Mouse (Mus musculus) midbrain, embryonic 14.5 days (tissue): ENCODE results near the gene Gm42957. TPM values are rescaled to one million over a fixed set of nuclear protein-coding genes. Genes with fewer than 3 reads are reported as not detected.

ENCODE experiments used
- ATAC-seq: fragments of 200-750 bp; cut with Nextera tagmentation; 2 replicates; pipeline ENCODE4 v1.8.0; 2017; ENCODE audit warnings: moderate number of reproducible peaks, moderate library complexity; ENCODE audit not compliant: low FRiP score, low TSS enrichment
- DNase-seq: peaks from one replicate; pipeline ENCODE4 v3.0.0-alpha.2; 2015
- H3K27ac ChIP-seq: fragments of 300-500 bp; sonication (generic); replicated peaks from 2 replicates; pipeline ENCODE4 v1.5.1; 2014; ENCODE audit warnings: mild to moderate bottlenecking, low read depth, low read length, moderate library complexity
- H3K27me3 ChIP-seq: fragments of 300-500 bp; sonication (generic); 2 replicates; pipeline ENCODE4 v1.6.1; 2014; ENCODE audit warnings: low read length, control low read depth, mixed read lengths; ENCODE audit not compliant: control insufficient read depth, insufficient read depth
- H3K36me3 ChIP-seq: fragments of 300-500 bp; sonication (generic); 2 replicates; pipeline ENCODE4 v1.6.1; 2014; ENCODE audit warnings: low read length, control low read depth; ENCODE audit not compliant: control insufficient read depth, insufficient read depth
- H3K4me1 ChIP-seq: fragments of 300-500 bp; sonication (generic); 2 replicates; pipeline ENCODE4 v1.6.1; 2014; ENCODE audit warnings: mild to moderate bottlenecking, antibody characterized with exemption, low read length, control low read depth; ENCODE audit not compliant: control insufficient read depth, insufficient read depth
- H3K4me2 ChIP-seq: fragments of 300-500 bp; sonication (generic); 2 replicates; pipeline ENCODE4 v1.6.1; 2014; ENCODE audit warnings: mild to moderate bottlenecking, low read length, moderate library complexity
- H3K4me3 ChIP-seq: fragments of 300-500 bp; sonication (generic); replicated peaks from 2 replicates; pipeline ENCODE4 v1.5.1; 2014; ENCODE audit warnings: low read depth, low read length
- H3K9ac ChIP-seq: fragments of 300-500 bp; sonication (generic); replicated peaks from 2 replicates; pipeline ENCODE4 v1.6.1; 2014; ENCODE audit warnings: mild to moderate bottlenecking, low read length, moderate library complexity
- H3K9me3 ChIP-seq: fragments of 300-500 bp; sonication (generic); 2 replicates; pipeline ENCODE4 v1.6.1; 2016; ENCODE audit warnings: low read length, control low read depth, mixed read lengths; ENCODE audit not compliant: control insufficient read depth
- WGBS: fragments of 180-500 bp; shearing (Covaris S2); extraction: QIAGEN DNeasy Blood & Tissue Kit; methylation state at CpG from one replicate; pipeline ENCODE4 v1.1.7; 2014; 5-methylcytosine and 5-hydroxymethylcytosine counted together
- polyA plus RNA-seq: library from polyadenylated mRNA; unstranded; fragments of >200 nt; fragmentation: Nextera tagmentation; extraction: Ambion mirVana; gene quantifications from 2 replicates; pipeline ENCODE4 v1.2.1, GENCODE M21; 2014

Gene Gm42957
- 0.11 TPM in 1 of 2 replicates, not detected in the other for polyA plus RNA-seq

DNA sequence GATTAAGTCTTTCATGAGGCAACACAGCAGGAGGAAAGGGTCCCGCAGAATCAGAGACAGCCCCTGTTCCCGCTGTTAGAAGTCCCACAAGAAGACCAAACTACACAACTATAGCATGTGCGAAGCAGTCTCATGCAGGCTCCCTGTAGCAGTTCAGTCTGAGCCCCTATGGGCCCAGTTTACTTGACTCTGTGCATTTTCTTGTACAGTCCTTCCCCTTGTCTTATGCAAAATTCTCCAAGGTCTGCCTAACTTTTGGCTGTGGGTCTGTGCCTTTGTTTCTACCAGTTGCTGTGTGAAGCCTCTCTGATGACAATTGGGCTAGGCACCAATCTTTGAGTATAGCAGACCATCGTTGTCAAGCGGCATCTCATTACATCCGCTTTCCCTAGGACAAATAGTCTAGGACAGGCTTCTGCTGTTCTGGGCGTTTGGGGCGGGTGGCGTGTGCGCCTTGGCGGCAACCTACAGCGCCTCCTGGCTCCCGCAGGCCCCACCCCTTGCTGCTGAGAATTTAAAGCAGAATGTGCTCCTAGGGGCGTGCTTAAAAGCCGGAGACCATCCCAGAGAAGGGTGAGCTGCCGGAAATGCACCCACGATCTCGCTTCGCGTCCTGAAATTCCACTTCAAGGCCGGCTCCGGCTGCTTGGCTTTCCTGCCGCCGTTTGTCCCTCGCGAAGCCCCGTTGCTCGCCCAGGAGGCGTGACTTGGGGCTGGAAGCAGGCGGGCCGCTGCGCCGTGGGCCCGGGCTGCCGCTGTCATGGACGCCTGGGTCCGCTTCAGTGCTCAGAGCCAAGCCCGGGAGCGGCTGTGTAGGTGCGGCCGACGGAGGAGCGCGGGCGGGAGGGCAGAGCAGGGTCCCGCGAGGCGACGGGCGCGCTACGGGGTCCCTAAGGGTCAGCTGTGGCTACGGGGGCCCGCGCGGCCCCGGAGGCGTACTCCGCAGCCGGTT, at the start of gene Gm42957, which contains the start of gene Pex11b:
Gene Gm42957 (plus strand): TSS at position 547 of the 952 bp plus-strand sequence.
Gene Pex11b (plus strand): TSS at position 449 of the 952 bp plus-strand sequence.
- peak within 1 kb of the TSS; percentile 89 for H3K27ac ChIP-seq
- ATAC-seq (peak; percentile 86), DNase-seq (peak; percentile 88)
- WGBS = 2% methylated on average over 60 of the region's 60 CpGs
- H3K36me3 ChIP-seq = peaks cover 44% of the 10 kb centered on the region
- H3K9ac ChIP-seq = peak within 1 kb of the TSS; percentile 97
- H3K4me2 ChIP-seq = peak within 1 kb of the TSS; percentile 79
- H3K27me3 ChIP-seq = no peaks in the 10 kb centered on the region
- no peaks in the 10 kb centered on the region for H3K9me3 ChIP-seq
- peaks cover 19% of the 10 kb centered on the region for H3K4me1 ChIP-seq
- peak within 1 kb of the TSS; percentile 85 for H3K4me3 ChIP-seq

DNA sequence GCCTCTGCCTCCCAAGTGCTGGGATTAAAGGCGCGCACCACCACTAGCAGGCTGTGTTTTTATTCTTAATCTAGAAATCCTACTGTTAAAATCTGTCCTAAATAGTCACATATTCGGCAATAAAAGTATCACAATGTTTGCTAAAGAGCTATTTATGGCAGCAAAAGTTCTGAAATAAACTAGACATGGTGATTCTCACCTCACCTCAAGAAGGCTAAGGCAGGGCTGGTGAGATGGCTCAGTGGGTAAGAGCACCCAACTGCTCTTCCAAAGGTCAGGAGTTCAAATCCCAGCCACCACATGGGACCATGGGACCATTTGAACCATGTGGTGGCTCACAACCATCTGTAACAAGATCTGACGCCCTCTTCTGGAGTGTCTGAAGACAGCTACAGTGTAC, 44.6 kb upstream of the Gm42957 start:
- Histone ChIP-seq H3K27me3 (no peaks in the 10 kb centered on the region), H3K4me1 (peaks cover 8% of the 10 kb centered on the region; the same call in 1 of the 2 replicates), H3K4me2 (no peak overlapping the region), H3K9me3 (no peaks in the 10 kb centered on the region), H3K27ac (no peak overlapping the region), H3K36me3 (no peaks in the 10 kb centered on the region), H3K4me3 (no peak overlapping the region), H3K9ac (no peak overlapping the region)
- DNase-seq (no peak), ATAC-seq (no peak)
- WGBS = 81% methylated on average over 4 of the region's 4 CpGs

DNA sequence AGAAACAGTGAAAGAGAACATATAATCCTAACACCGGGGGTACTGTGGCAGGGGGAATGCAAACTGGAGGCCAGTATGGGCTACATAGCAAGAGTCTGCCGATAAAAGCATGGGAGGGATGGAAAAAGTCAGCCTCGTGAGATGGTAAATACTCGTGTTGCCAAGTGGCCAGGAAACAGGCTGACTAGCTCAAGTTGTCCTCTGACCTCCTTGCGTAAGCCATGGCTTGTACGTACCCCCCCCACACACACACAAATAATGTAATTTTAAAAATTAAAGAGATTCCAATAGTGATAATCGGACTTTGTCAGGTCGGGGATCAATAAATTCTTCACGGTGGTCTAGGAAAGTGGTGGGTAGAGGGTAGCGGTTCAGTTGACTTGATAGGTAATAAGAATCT, 41.9 kb upstream of the Gm42957 start:
- no peaks in the 10 kb centered on the region for H3K27me3 ChIP-seq
- ATAC-seq = no peak
- no peaks in the 10 kb centered on the region for H3K9me3 ChIP-seq

DNA sequence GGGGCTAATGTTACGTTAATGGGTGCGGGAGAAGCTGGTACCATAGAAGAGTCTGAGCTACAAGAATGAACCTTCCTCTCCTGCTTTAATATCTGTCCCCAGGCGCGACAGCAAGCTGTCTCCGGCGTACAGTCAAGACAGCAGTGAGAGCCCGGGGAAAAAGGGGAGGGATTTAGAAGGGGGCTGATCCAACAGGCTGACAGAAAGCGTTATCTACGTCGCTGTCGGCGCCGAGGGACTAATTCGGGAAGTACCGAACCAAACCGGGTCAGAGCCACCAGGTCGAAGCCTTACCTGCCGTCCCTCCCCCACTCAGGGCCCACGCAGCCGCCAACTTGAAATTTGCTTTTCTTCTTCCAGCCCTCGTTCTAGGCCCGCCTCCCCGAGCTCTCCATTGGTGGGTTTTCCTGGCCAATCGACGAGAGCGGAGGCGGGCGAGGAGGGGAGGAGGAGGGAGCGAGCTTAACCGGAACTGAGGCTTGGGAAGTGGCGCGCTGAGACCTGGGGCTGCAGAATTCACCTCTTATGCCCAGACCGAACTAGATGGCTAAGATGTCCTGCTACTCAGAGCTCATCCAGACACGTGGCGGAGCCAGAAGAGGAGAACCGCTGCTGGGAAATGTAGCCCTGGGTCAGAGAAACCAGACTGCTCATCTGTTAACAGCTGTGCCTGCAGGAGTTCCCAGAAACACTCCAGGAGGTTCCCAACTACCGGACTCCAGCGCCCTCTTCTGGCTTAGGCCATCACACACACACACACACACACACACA, 41.3 kb upstream of the Gm42957 start, which contains the start of gene Polr3gl:
Gene Polr3gl (minus strand): TSS at position 392 of the 771 bp plus-strand sequence.
- ATAC-seq (peak; percentile 86), DNase-seq (peak; percentile 96)
- Histone ChIP-seq H3K4me2 (peak within 1 kb of the TSS; percentile 67), H3K9ac (peak within 1 kb of the TSS; percentile 67), H3K9me3 (no peaks in the 10 kb centered on the region), H3K4me3 (peak within 1 kb of the TSS; percentile 62), H3K27me3 (no peaks in the 10 kb centered on the region), H3K27ac (peak within 1 kb of the TSS; percentile 82), H3K4me1 (peaks cover 39% of the 10 kb centered on the region), H3K36me3 (no peaks in the 10 kb centered on the region)
- 0% methylated on average over 38 of the region's 38 CpGs for WGBS

More for the DNA sequence above, 41.9 kb upstream of the Gm42957 start:
- H3K27ac ChIP-seq = peak overlapping the region; percentile 82
- H3K4me2 ChIP-seq = peak overlapping the region; percentile 67
- H3K9ac ChIP-seq = peak overlapping the region; percentile 67
- 2% methylated on average over 10 of the region's 10 CpGs for WGBS
- H3K4me1 ChIP-seq = peaks cover 33% of the 10 kb centered on the region
- peak; percentile 54 for DNase-seq
- peak overlapping the region; percentile 62 for H3K4me3 ChIP-seq
- no peaks in the 10 kb centered on the region for H3K36me3 ChIP-seq

DNA sequence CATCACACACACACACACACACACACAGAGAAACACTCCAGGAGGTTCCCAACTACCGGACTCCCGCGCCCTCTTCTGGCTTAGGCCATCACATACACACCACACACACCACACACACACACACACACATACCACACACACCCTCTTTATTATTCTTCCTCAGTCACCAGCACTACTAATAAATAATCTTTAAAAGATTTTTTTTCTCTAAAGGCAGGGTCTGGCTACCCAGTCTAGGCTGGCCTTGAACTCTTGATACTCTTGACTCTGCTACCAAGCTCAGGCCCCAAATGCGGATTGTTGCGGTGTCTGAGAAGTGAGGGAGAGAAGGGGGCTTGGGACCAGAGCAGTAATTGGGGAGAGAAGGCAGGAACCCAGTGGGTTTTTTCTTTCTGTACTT, 40.4 kb upstream of the Gm42957 start:
- ATAC-seq = no peak
- no peak for DNase-seq
- Histone ChIP-seq H3K36me3 (no peaks in the 10 kb centered on the region), H3K4me2 (no peak overlapping the region), H3K9ac (no peak overlapping the region), H3K9me3 (no peaks in the 10 kb centered on the region), H3K4me3 (no peak overlapping the region), H3K27ac (no peak overlapping the region), H3K4me1 (peaks cover 40% of the 10 kb centered on the region), H3K27me3 (no peaks in the 10 kb centered on the region)
- 84% methylated on average over 5 of the region's 5 CpGs for WGBS

DNA sequence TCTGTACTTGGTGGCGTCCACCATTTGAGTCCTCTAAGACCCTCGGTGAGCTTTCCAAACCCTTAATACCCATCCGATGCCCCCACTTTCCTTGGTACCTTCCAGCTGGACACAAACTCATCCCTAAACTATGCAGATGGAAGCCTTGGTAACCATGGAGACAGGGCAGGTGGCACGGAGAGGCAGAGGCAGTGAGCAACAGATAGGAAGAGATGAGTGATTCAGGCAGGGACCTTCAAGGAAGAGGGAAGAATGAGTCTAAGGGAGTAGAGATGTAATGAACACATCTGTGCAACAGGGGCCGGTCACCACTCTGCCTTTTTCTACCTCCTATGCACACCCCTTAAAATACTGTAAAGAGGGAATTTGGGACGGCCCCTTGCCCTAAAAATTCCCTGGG, 39.6 kb upstream of the Gm42957 start:
- Histone ChIP-seq H3K9ac (no peak overlapping the region), H3K27me3 (no peaks in the 10 kb centered on the region), H3K4me2 (peak overlapping the region; percentile 100), H3K4me1 (peaks cover 48% of the 10 kb centered on the region), H3K36me3 (no peaks in the 10 kb centered on the region), H3K4me3 (peak overlapping the region; percentile 48; the same call in 1 of the 2 replicates), H3K27ac (no peak overlapping the region), H3K9me3 (no peaks in the 10 kb centered on the region)
- ATAC-seq (no peak), DNase-seq (peak; percentile 40)
- 20% methylated on average over 6 of the region's 6 CpGs for WGBS

DNA sequence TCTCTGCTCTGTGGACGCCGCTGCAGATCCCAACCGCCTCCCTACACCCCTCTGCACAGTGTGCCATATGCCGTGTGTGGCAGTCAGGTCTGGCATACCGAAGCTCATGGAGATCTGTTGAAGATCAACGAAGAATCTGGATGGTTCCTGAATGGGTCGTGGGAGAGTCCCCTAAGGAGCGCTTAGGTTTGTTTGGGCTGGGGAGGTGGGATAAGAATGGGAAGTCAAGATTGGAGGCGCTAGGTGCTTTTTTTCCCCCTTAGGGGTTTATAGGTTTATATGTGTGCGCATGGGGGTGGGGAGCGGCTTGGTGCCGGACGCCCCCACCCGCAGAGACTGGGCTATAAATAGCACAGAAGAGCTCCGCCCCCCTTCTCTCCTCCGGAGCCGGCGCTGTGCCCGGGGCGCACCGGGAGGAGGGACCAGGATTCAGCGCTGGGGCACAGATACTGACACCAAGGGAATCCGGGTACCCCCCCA, 39.0 kb upstream of the Gm42957 start, which contains the start of gene Ankrd34a:
Gene Ankrd34a (plus strand): TSS at position 409 of the 480 bp plus-strand sequence.
- H3K27ac ChIP-seq = peak within 1 kb of the TSS; percentile 39
- H3K4me2 ChIP-seq = peak within 1 kb of the TSS; percentile 100
- peak within 1 kb of the TSS; percentile 68 for H3K9ac ChIP-seq
- H3K9me3 ChIP-seq = no peaks in the 10 kb centered on the region
- H3K4me3 ChIP-seq = peak within 1 kb of the TSS; percentile 48
- no peaks in the 10 kb centered on the region for H3K27me3 ChIP-seq
- no peak for ATAC-seq
- peak; percentile 74 for DNase-seq
- peaks cover 48% of the 10 kb centered on the region for H3K4me1 ChIP-seq
- whole genome bisulfite sequencing = under 1% methylated on average over 22 of the region's 23 CpGs
- no peaks in the 10 kb centered on the region for H3K36me3 ChIP-seq

DNA sequence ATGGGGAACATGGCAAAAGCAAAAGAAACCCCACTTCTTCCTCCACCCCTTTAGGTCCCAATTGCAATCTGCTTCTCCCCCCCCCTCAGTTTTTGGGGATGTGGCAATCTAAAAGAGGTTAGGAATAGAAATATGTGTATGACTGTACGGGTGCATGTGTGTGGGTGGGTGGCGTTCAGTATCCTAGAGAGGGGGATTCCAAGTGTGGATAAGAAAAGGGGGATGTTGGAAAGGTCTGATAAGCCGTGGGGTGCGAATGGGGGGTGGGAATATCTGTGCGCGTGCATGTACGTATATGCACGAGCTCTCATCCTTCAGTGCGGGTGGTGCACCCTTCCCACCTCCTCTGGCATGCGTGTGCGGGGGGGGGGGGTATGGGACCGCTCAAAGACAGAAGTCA, 38.4 kb upstream of the Gm42957 start:
- H3K9me3 ChIP-seq = no peaks in the 10 kb centered on the region
- H3K36me3 ChIP-seq = no peaks in the 10 kb centered on the region
- 1% methylated on average over 11 of the region's 12 CpGs for WGBS
- peaks cover 50% of the 10 kb centered on the region for H3K4me1 ChIP-seq
- peak overlapping the region; percentile 39 for H3K27ac ChIP-seq
- H3K27me3 ChIP-seq = no peaks in the 10 kb centered on the region
- H3K9ac ChIP-seq = peak overlapping the region; percentile 68
- peak overlapping the region; percentile 48 for H3K4me3 ChIP-seq
- peak overlapping the region; percentile 100 for H3K4me2 ChIP-seq
- peak; percentile 41 for DNase-seq
- ATAC-seq = no peak
